Comparison of ENCODE assay signal across 12 mouse cellular contexts in genomic region chr12:70555723-70556122, GRCm38 (mm10).
A peak's percentile ranks its signal among the peaks of the same experiment; 100 is the strongest.
DNase-seq lines count a peak whose midpoint lies in the region; ATAC-seq and TF ChIP-seq lines count a peak whose summit lies in the region.
"Had no signal": no experiment of that assay in that cellular context is flagged by ENCODE, and none has a peak within 500 bp of the region (broad histone marks: within the 10 kb centered on the region; RNA-seq: fewer than 3 reads in every experiment).

No protein-coding gene starts in this region.

- H3K4me3 ChIP-seq in lung, embryonic 14.5 days (ENCODE audit: low read depth, low read length), result no peak overlapping the region
- H3K4me3 ChIP-seq in midbrain, embryonic 16.5 days (ENCODE audit: low read depth, low read length), result no peak overlapping the region
- H3K4me3 ChIP-seq: embryonic facial prominence, embryonic 13.5 days had no signal

- no peak overlapping the region for H3K4me2 ChIP-seq in lung, embryonic 14.5 days
- H3K4me2 ChIP-seq in midbrain, embryonic 16.5 days (ENCODE audit: low read length), result no peak overlapping the region
- H3K4me2 ChIP-seq: embryonic facial prominence, embryonic 13.5 days had no signal

- peaks cover 12% of the 10 kb centered on the region for H3K4me1 ChIP-seq in lung, embryonic 14.5 days (ENCODE audit: insufficient read depth)
- no peaks in the 10 kb centered on the region for H3K4me1 ChIP-seq in midbrain, embryonic 16.5 days (ENCODE audit: control insufficient read depth, insufficient read depth, low read length)

- no peak for ATAC-seq in lung, embryonic 14.5 days (ENCODE audit: insufficient read depth)
- ATAC-seq in midbrain, embryonic 16.5 days, result no peak
- ATAC-seq: activated CD4-positive, CD25-positive, alpha-beta regulatory T cell, adult 4 months had no signal

- H3K36me3 ChIP-seq in lung, embryonic 14.5 days (ENCODE audit: insufficient read depth), result no peaks in the 10 kb centered on the region
- no peaks in the 10 kb centered on the region for H3K36me3 ChIP-seq in midbrain, embryonic 16.5 days (ENCODE audit: control insufficient read depth, insufficient read depth, low read length)
- H3K36me3 ChIP-seq: embryonic facial prominence, embryonic 13.5 days had no signal

- no peaks in the 10 kb centered on the region for H3K9me3 ChIP-seq in lung, embryonic 14.5 days (ENCODE audit: low read depth, low read length)
- H3K9me3 ChIP-seq in midbrain, embryonic 16.5 days (replicated peaks; ENCODE audit: control insufficient read depth, low read length, poor library complexity, severe bottlenecking), result no peaks in the 10 kb centered on the region
- H3K9me3 ChIP-seq: embryonic facial prominence, embryonic 13.5 days had no signal

- peak; percentile 59 for DNase-seq in ovary, adult 18-20 months (ENCODE audit: low spot score)
- no peak for DNase-seq in ovary, postnatal 36 days (ENCODE audit: low spot score)
- DNase-seq in heart, adult 8-10 months (ENCODE audit: low spot score), result peak; percentile 84
- peak; percentile 45 for DNase-seq in lung, embryonic 14.5 days
- DNase-seq in urinary bladder, postnatal 36 days (ENCODE audit: low spot score in 2 of 2), result peak; percentile 54 to 64
- no peak for DNase-seq in cerebellum, adult 8-10 months
- no peak for DNase-seq in adrenal gland, postnatal 14 days
- DNase-seq: cerebellum, adult 2 months had no signal

- H3K27me3 ChIP-seq in lung, embryonic 14.5 days (ENCODE audit: insufficient read depth, low read length), result no peaks in the 10 kb centered on the region
- no peaks in the 10 kb centered on the region for H3K27me3 ChIP-seq in midbrain, embryonic 16.5 days (ENCODE audit: control insufficient read depth, insufficient read depth, low read depth, low read length)
- H3K27me3 ChIP-seq: embryonic facial prominence, embryonic 13.5 days had no signal

- WGBS in lung, embryonic 14.5 days, result 46% methylated on average over 3 of the region's 3 CpGs
- 59% methylated on average over 3 of the region's 3 CpGs for WGBS in midbrain, embryonic 16.5 days

- no peak for TF ChIP-seq CTCF in lung, embryonic 14.5 days (IDR thresholded peaks at IDR 0.05; ENCODE audit: low read depth)

- no peak overlapping the region for H3K9ac ChIP-seq in lung, embryonic 14.5 days
- no peak overlapping the region for H3K9ac ChIP-seq in midbrain, embryonic 16.5 days (ENCODE audit: low read depth, low read length)
- H3K9ac ChIP-seq: embryonic facial prominence, embryonic 13.5 days had no signal

- H3K27ac ChIP-seq in lung, embryonic 14.5 days (ENCODE audit: low read depth), result no peak overlapping the region
- H3K27ac ChIP-seq in midbrain, embryonic 16.5 days (ENCODE audit: low read length), result no peak overlapping the region
- H3K27ac ChIP-seq: embryonic facial prominence, embryonic 13.5 days; kidney, postnatal 0 days had no signal

Comparison
In these comparisons a context has a peak if more than half of its experiments do, and no peak if none do; other contexts are left out.
1. DNase-seq: peak in ovary, adult 18-20 months (single experiment), heart, adult 8-10 months (single experiment), lung, embryonic 14.5 days (single experiment) and urinary bladder, postnatal 36 days (2 of 2); none in ovary, postnatal 36 days (single experiment), cerebellum, adult 8-10 months (single experiment) and adrenal gland, postnatal 14 days (single experiment).